Mouse (Mus musculus) kidney, embryonic 16.5 days (tissue): ENCODE measurements around the gene Shank2. TPM values are rescaled to one million over a fixed set of nuclear protein-coding genes. Genes with fewer than 3 reads are reported as not detected.

Experiments
- ATAC-seq: fragments of 200-750 bp; cut with Nextera tagmentation; 2 replicates; pipeline ENCODE4 v1.8.0; 2017; ENCODE audit warnings: moderate TSS enrichment; ENCODE audit not compliant: low FRiP score, low TSS enrichment
- H3K27ac ChIP-seq: fragments of 300-500 bp; sonication (generic); 2 replicates; pipeline ENCODE4 v1.5.1; 2014; ENCODE audit warnings: low read length
- H3K27me3 ChIP-seq: fragments of 300-500 bp; sonication (generic); 2 replicates; pipeline ENCODE4 v1.6.1; 2014; ENCODE audit warnings: low read length, control low read depth, mixed read lengths; ENCODE audit not compliant: insufficient read depth
- H3K36me3 ChIP-seq: fragments of 300-500 bp; sonication (generic); 2 replicates; pipeline ENCODE4 v1.6.1; 2014; ENCODE audit warnings: low read length, control low read depth, mixed read lengths; ENCODE audit not compliant: insufficient read depth
- H3K4me1 ChIP-seq: fragments of 300-500 bp; sonication (generic); 2 replicates; pipeline ENCODE4 v1.6.1; 2014; ENCODE audit warnings: low read length, control low read depth, mixed read lengths; ENCODE audit not compliant: insufficient read depth
- H3K4me2 ChIP-seq: fragments of 300-500 bp; sonication (generic); replicated peaks from 2 replicates; pipeline ENCODE4 v1.6.1; 2014; ENCODE audit warnings: low read depth, low read length
- H3K4me3 ChIP-seq: fragments of 300-500 bp; sonication (generic); 2 replicates; pipeline ENCODE4 v1.5.1; 2014; ENCODE audit warnings: mild to moderate bottlenecking, low read length
- H3K9ac ChIP-seq: fragments of 300-500 bp; sonication (generic); replicated peaks from 2 replicates; pipeline ENCODE4 v1.6.1; 2014; ENCODE audit warnings: low read length
- H3K9me3 ChIP-seq: fragments of 300-500 bp; sonication (generic); 2 replicates; pipeline ENCODE4 v1.6.1; 2016; ENCODE audit warnings: low read length, control low read depth
- WGBS: fragments of 180-500 bp; shearing (Covaris S2); extraction: QIAGEN DNeasy Blood & Tissue Kit; methylation state at CpG from one replicate; pipeline ENCODE4 v1.1.7; 2014; 5-methylcytosine and 5-hydroxymethylcytosine counted together
- polyA plus RNA-seq: library from polyadenylated mRNA; unstranded; fragments of >200 nt; fragmentation: Nextera tagmentation; extraction: Ambion mirVana; gene quantifications from 2 replicates; pipeline ENCODE4 v1.2.1, GENCODE M21; 2015

Shank2 gene
- polyA plus RNA-seq, 1 experiment from 2014 or later = 4.0 TPM

DNA sequence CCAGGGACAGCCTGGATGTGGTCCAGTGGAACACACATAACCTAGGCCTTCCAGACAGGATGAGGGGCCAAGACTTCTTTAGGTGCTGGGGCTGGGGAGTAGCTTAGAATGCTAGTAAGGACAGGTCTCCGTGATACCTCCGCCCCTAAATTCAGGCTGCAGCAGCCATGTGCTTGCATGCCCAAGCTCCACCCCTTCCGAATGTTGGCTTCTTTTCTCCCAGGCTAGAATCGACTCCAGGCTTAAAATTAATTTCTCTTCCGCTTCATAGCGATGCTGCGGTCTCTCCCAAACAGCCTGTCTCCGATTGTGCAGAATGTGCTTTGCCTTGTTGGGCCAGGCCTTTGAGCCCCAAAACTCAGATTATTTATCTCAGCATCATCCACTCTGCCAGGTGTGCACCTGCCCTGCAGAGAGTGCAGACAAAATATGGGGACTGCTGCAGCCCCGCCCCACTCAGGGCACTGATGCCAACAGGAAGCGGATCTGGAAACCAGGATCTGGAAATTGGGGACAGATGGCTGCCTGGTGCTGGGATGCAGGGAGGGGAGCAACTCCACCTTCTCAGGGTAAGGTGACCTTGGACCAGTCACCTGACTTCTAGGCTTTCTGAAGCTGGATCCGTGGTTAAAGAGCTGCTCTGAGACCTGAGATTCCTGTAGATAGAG is 312.8 kb downstream of the Shank2 start:
- WGBS = 90% methylated on average over 11 of the region's 11 CpGs
- H3K4me1 ChIP-seq = no peaks in the 10 kb centered on the region
- no peak overlapping the region for H3K9ac ChIP-seq
- H3K9me3 ChIP-seq = no peaks in the 10 kb centered on the region
- no peak overlapping the region for H3K4me3 ChIP-seq
- ATAC-seq = no peak
- no peaks in the 10 kb centered on the region for H3K36me3 ChIP-seq
- no peak overlapping the region for H3K27ac ChIP-seq
- no peak overlapping the region for H3K4me2 ChIP-seq
- no peaks in the 10 kb centered on the region for H3K27me3 ChIP-seq

GRCm38 (mm10) chr7:144316224-144316623 is 314.5 kb downstream of the Shank2 start:
- Histone ChIP-seq H3K27me3 (no peaks in the 10 kb centered on the region), H3K4me1 (no peaks in the 10 kb centered on the region), H3K9ac (no peak overlapping the region), H3K4me3 (no peak overlapping the region), H3K36me3 (no peaks in the 10 kb centered on the region), H3K9me3 (no peaks in the 10 kb centered on the region), H3K4me2 (no peak overlapping the region), H3K27ac (no peak overlapping the region)
- WGBS = 88% methylated on average over 6 of the region's 6 CpGs
- no peak for ATAC-seq

- no peaks in the 10 kb centered on the region for H3K36me3 ChIP-seq
- no peaks in the 10 kb centered on the region for H3K9me3 ChIP-seq
- H3K4me2 ChIP-seq = no peak overlapping the region
- ATAC-seq = no peak
- no peaks in the 10 kb centered on the region for H3K27me3 ChIP-seq
- no peak overlapping the region for H3K27ac ChIP-seq
- no peaks in the 10 kb centered on the region for H3K4me1 ChIP-seq
- WGBS = 35% methylated on average over 10 of the region's 10 CpGs
- no peak overlapping the region for H3K9ac ChIP-seq
- no peak overlapping the region for H3K4me3 ChIP-seq
Measured at GRCm38 (mm10) chr7:144316797-144317196, 315.1 kb downstream of the Shank2 start.

GRCm38 (mm10) chr7:144324077-144324476 is 322.3 kb downstream of the Shank2 start:
- H3K9me3 ChIP-seq = no peaks in the 10 kb centered on the region
- H3K4me3 ChIP-seq = no peak overlapping the region
- no peaks in the 10 kb centered on the region for H3K36me3 ChIP-seq
- H3K9ac ChIP-seq = no peak overlapping the region
- WGBS = 92% methylated on average over 2 of the region's 2 CpGs
- no peak for ATAC-seq
- no peaks in the 10 kb centered on the region for H3K27me3 ChIP-seq
- H3K27ac ChIP-seq = no peak overlapping the region
- H3K4me1 ChIP-seq = no peaks in the 10 kb centered on the region
- H3K4me2 ChIP-seq = no peak overlapping the region

DNA sequence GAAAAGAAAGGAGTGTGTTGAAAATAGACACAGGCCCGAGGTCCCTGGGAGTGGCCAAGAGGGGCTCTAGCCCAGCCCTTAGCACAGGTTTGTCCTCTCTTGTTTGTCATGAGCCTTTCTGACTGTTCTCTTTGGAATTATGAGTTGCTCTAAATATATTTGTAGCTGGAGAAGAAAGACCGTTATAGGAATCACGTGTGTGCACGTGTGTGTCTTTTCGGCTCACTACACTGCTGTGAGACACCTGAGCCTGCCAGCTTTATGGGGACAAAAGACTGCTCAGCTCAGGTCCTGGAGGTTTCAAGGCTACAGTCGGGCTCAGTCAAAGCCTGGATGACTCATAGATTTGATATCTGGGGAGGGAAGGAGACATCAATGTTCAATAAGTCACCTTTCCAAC is 323.1 kb downstream of the Shank2 start:
- 84% methylated on average over 6 of the region's 6 CpGs for WGBS

DNA sequence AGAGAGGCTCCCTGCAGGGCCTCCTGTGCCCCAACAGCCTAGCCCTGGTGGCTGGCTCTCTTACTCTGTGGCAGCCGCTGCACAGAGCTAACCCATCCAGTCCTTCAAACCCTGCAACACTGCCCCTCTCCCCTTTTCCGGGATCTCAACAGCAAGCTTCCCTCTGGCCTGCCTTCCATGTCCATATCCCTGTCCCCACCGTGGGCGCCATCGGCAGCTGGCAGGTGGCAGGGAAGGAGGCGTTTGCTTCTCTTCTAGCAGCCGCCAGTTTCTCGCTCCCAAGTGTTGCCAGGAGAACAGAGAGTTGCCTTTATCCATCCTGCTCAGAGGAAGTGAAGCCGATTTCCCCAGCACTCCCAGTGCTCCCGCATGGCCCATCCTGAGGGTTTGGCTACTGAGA is 323.9 kb downstream of the Shank2 start:
- Histone ChIP-seq H3K9ac (no peak overlapping the region), H3K27me3 (no peaks in the 10 kb centered on the region), H3K4me3 (no peak overlapping the region), H3K27ac (no peak overlapping the region), H3K9me3 (no peaks in the 10 kb centered on the region), H3K4me1 (no peaks in the 10 kb centered on the region), H3K4me2 (no peak overlapping the region), H3K36me3 (no peaks in the 10 kb centered on the region)
- 91% methylated on average over 10 of the region's 10 CpGs for WGBS
- no peak for ATAC-seq

More for the DNA sequence above, 323.1 kb downstream of the Shank2 start:
- no peak for ATAC-seq
- no peaks in the 10 kb centered on the region for H3K9me3 ChIP-seq
- no peak overlapping the region for H3K4me3 ChIP-seq
- no peaks in the 10 kb centered on the region for H3K27me3 ChIP-seq
- no peak overlapping the region for H3K9ac ChIP-seq
- H3K4me2 ChIP-seq = no peak overlapping the region
- H3K4me1 ChIP-seq = no peaks in the 10 kb centered on the region
- no peak overlapping the region for H3K27ac ChIP-seq
- H3K36me3 ChIP-seq = no peaks in the 10 kb centered on the region

GRCm38 (mm10) chr7:144329403-144329890 is 327.7 kb downstream of the Shank2 start:
- Histone ChIP-seq H3K27me3 (no peaks in the 10 kb centered on the region), H3K4me1 (no peaks in the 10 kb centered on the region), H3K4me3 (no peak overlapping the region), H3K9ac (no peak overlapping the region), H3K4me2 (no peak overlapping the region), H3K36me3 (no peaks in the 10 kb centered on the region), H3K27ac (no peak overlapping the region), H3K9me3 (no peaks in the 10 kb centered on the region)
- WGBS = 77% methylated on average over 2 of the region's 2 CpGs
- no peak for ATAC-seq

- Histone ChIP-seq H3K36me3 (no peaks in the 10 kb centered on the region), H3K9me3 (no peaks in the 10 kb centered on the region), H3K4me2 (no peak overlapping the region), H3K27me3 (no peaks in the 10 kb centered on the region), H3K9ac (no peak overlapping the region), H3K27ac (no peak overlapping the region), H3K4me3 (no peak overlapping the region), H3K4me1 (no peaks in the 10 kb centered on the region; the same call in 1 of the 2 replicates)
- ATAC-seq = peak; percentile 54; the same call in 1 of the 2 replicates
Measured at GRCm38 (mm10) chr7:144336626-144337025, 334.9 kb downstream of the Shank2 start.

DNA sequence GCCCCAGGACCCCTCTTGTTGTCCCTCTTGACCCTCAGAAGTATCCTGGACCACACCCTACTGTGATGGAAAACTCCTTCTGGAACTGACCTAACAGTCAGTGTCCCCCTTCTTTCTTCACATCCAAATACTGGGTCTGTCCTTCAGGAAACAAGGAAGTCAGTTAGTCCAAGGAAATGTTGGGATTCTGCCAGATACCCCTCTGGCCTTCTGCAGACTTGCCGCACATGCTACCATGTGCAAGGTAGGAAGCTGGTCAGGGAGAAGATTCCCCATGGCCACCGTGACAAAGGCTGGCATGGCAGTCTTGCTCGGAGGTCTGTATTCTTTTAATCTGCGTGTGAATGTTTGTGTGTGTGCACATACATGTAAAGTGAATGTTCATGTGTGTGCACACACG is 337.0 kb downstream of the Shank2 start:
- H3K27me3 ChIP-seq = no peaks in the 10 kb centered on the region
- no peak overlapping the region for H3K9ac ChIP-seq
- no peak overlapping the region for H3K4me2 ChIP-seq
- H3K4me3 ChIP-seq = no peak overlapping the region
- no peak for ATAC-seq
- WGBS = 92% methylated on average over 5 of the region's 5 CpGs
- no peak overlapping the region for H3K27ac ChIP-seq
- no peaks in the 10 kb centered on the region for H3K36me3 ChIP-seq
- no peaks in the 10 kb centered on the region; the same call in 1 of the 2 replicates for H3K4me1 ChIP-seq
- H3K9me3 ChIP-seq = no peaks in the 10 kb centered on the region

GRCm38 (mm10) chr7:144340376-144340775 is 338.6 kb downstream of the Shank2 start:
- Histone ChIP-seq H3K4me3 (no peak overlapping the region), H3K36me3 (no peaks in the 10 kb centered on the region), H3K27me3 (no peaks in the 10 kb centered on the region), H3K4me1 (no peaks in the 10 kb centered on the region; the same call in 1 of the 2 replicates), H3K4me2 (no peak overlapping the region), H3K9ac (no peak overlapping the region), H3K9me3 (no peaks in the 10 kb centered on the region), H3K27ac (no peak overlapping the region)
- WGBS = 81% methylated on average over 6 of the region's 6 CpGs
- no peak for ATAC-seq
